10 mouse cellular contexts compared by ENCODE assay signal in the genomic region with DNA sequence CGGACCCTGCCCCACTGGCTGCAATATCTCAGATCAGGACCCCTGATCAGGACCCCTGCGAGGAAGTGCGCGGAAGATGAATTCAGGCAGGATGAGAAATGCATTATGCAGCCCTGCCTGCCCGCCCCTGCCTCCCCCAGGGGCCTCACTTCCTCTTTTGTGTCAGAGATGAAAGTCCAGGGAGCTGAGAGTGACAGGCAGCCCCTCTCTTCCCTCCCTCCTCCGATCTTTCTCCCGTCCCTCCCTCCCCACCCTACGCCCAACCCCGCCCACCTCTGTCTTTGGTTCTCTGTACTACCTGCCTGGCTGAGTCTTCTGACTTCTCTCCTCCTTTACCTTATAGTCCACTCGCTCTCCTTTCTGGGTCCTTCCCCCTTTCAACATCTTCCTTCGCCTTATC. TPM values are rescaled to one million over a fixed set of nuclear protein-coding genes. Genes with fewer than 3 reads are reported as not detected.
A peak's percentile ranks its signal among the peaks of the same experiment; 100 is the strongest.
DNase-seq lines count a peak whose midpoint lies in the region; ATAC-seq and TF ChIP-seq lines count a peak whose summit lies in the region.
"Had no signal": no experiment of that assay in that cellular context is flagged by ENCODE, and none has a peak within 500 bp of the region (broad histone marks: within the 10 kb centered on the region; RNA-seq: fewer than 3 reads in every experiment).

No protein-coding gene starts in this region.

- no peaks in the 10 kb centered on the region for H3K9me3 ChIP-seq in hindbrain, embryonic 13.5 days
- no peaks in the 10 kb centered on the region for H3K9me3 ChIP-seq in midbrain, embryonic 14.5 days (ENCODE audit: control insufficient read depth, low read length)
- H3K9me3 ChIP-seq in stomach, postnatal 0 days (ENCODE audit: control insufficient read depth, low read length): no peaks in the 10 kb centered on the region

- DNase-seq in spleen, adult 18-20 months: peak; percentile 22 to 32
- DNase-seq in spleen, adult 12 weeks (ENCODE audit: low spot score): no peak
- DNase-seq in midbrain, embryonic 14.5 days: peak; percentile 75
- no peak for DNase-seq in cerebellum, postnatal 10 days
- no peak for DNase-seq in stomach, postnatal 0 days (ENCODE audit: low spot score)
- no peak for DNase-seq in testis, postnatal 10 days (ENCODE audit: low spot score)
- DNase-seq: cerebellum, adult 11 months; heart, postnatal 10 days had no signal

- ATAC-seq in hindbrain, embryonic 13.5 days (ENCODE audit: low FRiP score): no peak
- ATAC-seq in midbrain, embryonic 14.5 days (ENCODE audit: low FRiP score, low TSS enrichment): peak; percentile 64; the same call in 1 of the 2 replicates
- ATAC-seq in stomach, postnatal 0 days (ENCODE audit: low FRiP score, low TSS enrichment): no peak

- no peak overlapping the region for H3K4me2 ChIP-seq in hindbrain, embryonic 13.5 days
- peak overlapping the region; percentile 22; the same call in 1 of the 2 replicates for H3K4me2 ChIP-seq in midbrain, embryonic 14.5 days (ENCODE audit: low read length)
- no peak overlapping the region for H3K4me2 ChIP-seq in stomach, postnatal 0 days (replicated peaks; ENCODE audit: low read depth)

- no peak overlapping the region for H3K27ac ChIP-seq in hindbrain, embryonic 13.5 days
- H3K27ac ChIP-seq in midbrain, embryonic 14.5 days (replicated peaks; ENCODE audit: low read depth, low read length): peak overlapping the region; percentile 71
- no peak overlapping the region for H3K27ac ChIP-seq in stomach, postnatal 0 days (replicated peaks)
- H3K27ac ChIP-seq: liver, embryonic 14.5 days had no signal

- no peak overlapping the region for H3K4me3 ChIP-seq in hindbrain, embryonic 13.5 days
- H3K4me3 ChIP-seq in midbrain, embryonic 14.5 days (replicated peaks; ENCODE audit: low read depth, low read length): no peak overlapping the region
- no peak overlapping the region for H3K4me3 ChIP-seq in stomach, postnatal 0 days (ENCODE audit: low read depth, low read length)

- peaks cover 4% of the 10 kb centered on the region; the same call in 1 of the 2 replicates for H3K27me3 ChIP-seq in hindbrain, embryonic 13.5 days
- no peaks in the 10 kb centered on the region for H3K27me3 ChIP-seq in midbrain, embryonic 14.5 days (ENCODE audit: control insufficient read depth, insufficient read depth, low read length)
- H3K27me3 ChIP-seq in stomach, postnatal 0 days (ENCODE audit: control insufficient read depth, insufficient read depth, low read length): no peaks in the 10 kb centered on the region

- peaks cover 20% of the 10 kb centered on the region for H3K4me1 ChIP-seq in hindbrain, embryonic 13.5 days (replicated peaks)
- peaks cover 15% of the 10 kb centered on the region for H3K4me1 ChIP-seq in midbrain, embryonic 14.5 days (ENCODE audit: control insufficient read depth, insufficient read depth, low read length)
- H3K4me1 ChIP-seq in stomach, postnatal 0 days (replicated peaks; ENCODE audit: control insufficient read depth, insufficient read depth): no peaks in the 10 kb centered on the region

- WGBS in hindbrain, embryonic 13.5 days: 13% methylated on average over 11 of the region's 11 CpGs
- WGBS in midbrain, embryonic 14.5 days: 9% methylated on average over 11 of the region's 11 CpGs
- WGBS in stomach, postnatal 0 days: 16% methylated on average over 10 of the region's 11 CpGs

- TF ChIP-seq CTCF in stomach, postnatal 0 days (IDR thresholded peaks at IDR 0.05; ENCODE audit: low read depth): no peak

- H3K9ac ChIP-seq in hindbrain, embryonic 13.5 days: peak overlapping the region; percentile 51
- peak overlapping the region; percentile 31; the same call in 1 of the 2 replicates for H3K9ac ChIP-seq in midbrain, embryonic 14.5 days (replicated peaks; ENCODE audit: low read length)
- no peak overlapping the region for H3K9ac ChIP-seq in stomach, postnatal 0 days (ENCODE audit: low read length)
- H3K9ac ChIP-seq: liver, embryonic 14.5 days had no signal

- no peak for TF ChIP-seq EP300 in stomach, postnatal 0 days (optimal IDR thresholded peaks at IDR 0.05)

- H3K36me3 ChIP-seq in hindbrain, embryonic 13.5 days: no peaks in the 10 kb centered on the region
- H3K36me3 ChIP-seq in midbrain, embryonic 14.5 days (ENCODE audit: control insufficient read depth, insufficient read depth, low read length): no peaks in the 10 kb centered on the region
- no peaks in the 10 kb centered on the region for H3K36me3 ChIP-seq in stomach, postnatal 0 days (ENCODE audit: control insufficient read depth, insufficient read depth, low read length)

RNA-seq across cellular contexts. Expression of gene Blcap, which starts 42.9 kb away (rescaled TPM):
- polyA plus RNA-seq in hindbrain, embryonic 13.5 days (2015; fragmentation: Nextera tagmentation; extraction: Ambion mirVana): 219 and 232 TPM in 2 replicates
- 353 and 397 TPM in 2 replicates for polyA plus RNA-seq in midbrain, embryonic 14.5 days (2014; fragmentation: Nextera tagmentation; extraction: Ambion mirVana)
- polyA plus RNA-seq in stomach, postnatal 0 days (2015; fragmentation: Nextera tagmentation; extraction: Ambion mirVana): 28.9 and 30.0 TPM in 2 replicates

RNA-seq across cellular contexts. Expression of gene Nnat, which starts 54.1 kb away (rescaled TPM):
- polyA plus RNA-seq in hindbrain, embryonic 13.5 days (2015; fragmentation: Nextera tagmentation; extraction: Ambion mirVana): 6,024 and 6,534 TPM in 2 replicates
- polyA plus RNA-seq in midbrain, embryonic 14.5 days (2014; fragmentation: Nextera tagmentation; extraction: Ambion mirVana): 7,465 and 9,945 TPM in 2 replicates
- 137 and 150 TPM in 2 replicates for polyA plus RNA-seq in stomach, postnatal 0 days (2015; fragmentation: Nextera tagmentation; extraction: Ambion mirVana)

Comparison
In these comparisons a context has a peak if more than half of its experiments do, and no peak if none do; other contexts are left out.
1. DNase-seq: peak in spleen, adult 18-20 months (2 of 2) and midbrain, embryonic 14.5 days (single experiment); none in spleen, adult 12 weeks (single experiment), cerebellum, postnatal 10 days (0 of 2), stomach, postnatal 0 days (single experiment) and testis, postnatal 10 days (single experiment).
2. RNA of gene Nnat, which starts 54.1 kb away (polyA plus RNA-seq): 7,465 to 9,945 TPM in midbrain, embryonic 14.5 days and 6,024 to 6,534 TPM in hindbrain, embryonic 13.5 days; 137 to 150 TPM in stomach, postnatal 0 days; every median in the first group is over 10 times any median in the second.